Mouse (Mus musculus) gastrocnemius, postnatal 4 days (tissue): Measurements from ENCODE around the gene Olfr1181. TPM values are rescaled to one million over a fixed set of nuclear protein-coding genes. Genes with fewer than 3 reads are reported as not detected.
"Not testable (repeated sequence)": the region's sequence is repeated elsewhere in the genome, so short reads cannot be mapped to it uniquely, and the experiment has no call there.

ENCODE experiments used
- DNase-seq, 2 experiments: peaks; one replicate each; pipeline ENCODE4 v3.0.0; 2021 to 2022; ENCODE audit warnings: low spot score in 2 of 2, mixed read lengths in 2 of 2
- long read RNA-seq, 2 experiments: library from polyadenylated mRNA; stranded (forward); transcript quantifications; one replicate each; pipeline ENCODE4 v2.0.0; 2021
- total RNA-seq, 2 experiments: library from RNA; stranded (reverse); gene quantifications; 2 replicates each; pipeline ENCODE4 v1.2.3; 2021

Gene Olfr1181
- not detected for total RNA-seq
- long read RNA-seq, experiment 1 = 0 reads
- long read RNA-seq, experiment 2 = 0 reads

GRCm38 (mm10) chr2:88426071-88426470 lies at the start of gene Olfr1181:
Gene Olfr1181 (minus strand): TSS chr2:88426171.
- no peak for DNase-seq

DNA sequence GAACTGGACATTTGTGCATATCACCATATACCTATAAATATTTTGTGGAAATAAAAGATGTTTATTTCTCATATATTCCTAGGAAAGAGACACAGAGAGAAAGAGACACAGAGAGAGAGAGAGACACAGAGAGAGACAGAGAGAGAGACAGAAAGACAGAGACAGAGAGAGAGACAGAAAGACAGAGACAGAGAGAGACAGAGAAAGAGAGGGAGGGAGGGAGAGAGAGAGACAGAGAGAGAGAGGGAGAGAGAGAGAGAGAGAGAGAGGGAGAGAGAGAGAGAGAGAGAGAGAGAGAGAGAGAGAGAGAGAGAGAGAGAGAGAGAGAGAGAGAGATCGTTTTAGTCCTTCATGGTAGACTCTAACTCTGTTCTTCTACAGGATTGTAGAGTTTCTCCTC lies 28.6 kb upstream of the Olfr1181 start, which contains the start of gene Olfr1183:
Gene Olfr1183, plus strand, starts transcription at position 301 of the 400 bp plus-strand sequence.
- DNase-seq = not testable (repeated sequence)

- DNase-seq = no peak
These were observed 23.1 kb upstream of the Olfr1181 start, which contains the start of gene Gm13757 for GRCm38 (mm10) chr2:88449031-88449430. Gene Gm13757 (minus strand): TSS chr2:88449131.

DNA sequence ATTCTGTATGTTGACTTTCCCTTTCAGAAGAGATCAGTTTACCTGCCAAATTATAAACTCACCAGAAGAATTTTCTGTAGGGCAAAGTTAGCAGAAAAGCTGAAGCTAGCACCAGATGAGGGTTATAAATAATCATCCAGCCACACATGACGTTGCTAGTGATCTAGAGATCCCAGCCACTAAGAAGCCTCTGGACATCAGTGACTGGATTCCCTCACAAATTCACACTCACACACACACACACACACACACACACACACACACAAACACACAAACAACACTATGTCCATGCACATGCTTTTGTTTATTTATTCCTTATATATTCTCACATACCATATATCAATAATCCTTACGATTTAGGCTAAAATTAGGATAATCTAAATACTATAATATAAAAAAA lies 6.9 kb downstream of the Olfr1181 start, which contains the start of gene Olfr1180:
Gene Olfr1180, minus strand, starts transcription at position 101 of the 400 bp plus-strand sequence.
- DNase-seq = no peak

GRCm38 (mm10) chr2:88406353-88406752 lies 19.6 kb downstream of the Olfr1181 start, which contains the start of gene Olfr1179:
Gene Olfr1179 (minus strand): TSS chr2:88406453.
- DNase-seq = no peak

- no peak for DNase-seq
These were observed 39.2 kb downstream of the Olfr1181 start, which contains the start of gene Olfr1178 for GRCm38 (mm10) chr2:88386762-88387161. Gene Olfr1178 (plus strand): TSS chr2:88387062.

Other genes with a start within 250 kb of the Olfr1181 start
- gene Olfr1168, start 244.3 kb downstream of the Olfr1181 start, total RNA-seq = not detected
- gene Olfr1170, start 197.8 kb downstream of the Olfr1181 start, total RNA-seq = not detected
- gene Olfr1173, start 146.3 kb downstream of the Olfr1181 start, total RNA-seq = not detected
- not detected for gene Olfr1174-ps, start 111.0 kb downstream of the Olfr1181 start, total RNA-seq
- gene Olfr1175-ps, start 99.0 kb downstream of the Olfr1181 start, total RNA-seq = not detected
- not detected for gene Olfr1176, start 89.5 kb downstream of the Olfr1181 start, total RNA-seq
- not detected for gene Olfr1177-ps, start 79.7 kb downstream of the Olfr1181 start, total RNA-seq
- not detected for gene Olfr1178, start 39.1 kb downstream of the Olfr1181 start, total RNA-seq
- gene Olfr1179, start 19.7 kb downstream of the Olfr1181 start, total RNA-seq = not detected
- not detected for gene Olfr1180, start 7.0 kb downstream of the Olfr1181 start, total RNA-seq
- gene Gm13757, start 23.0 kb upstream of the Olfr1181 start, total RNA-seq = not detected
- gene Olfr1183, start 28.7 kb upstream of the Olfr1181 start, total RNA-seq = not detected
- gene Olfr1184, start 57.4 kb upstream of the Olfr1181 start, total RNA-seq = not detected
- not detected for gene Olfr1185-ps1, start 67.1 kb upstream of the Olfr1181 start, total RNA-seq
- not detected for gene Olfr1186, start 92.4 kb upstream of the Olfr1181 start, total RNA-seq
- not detected for gene Olfr1188, start 130.8 kb upstream of the Olfr1181 start, total RNA-seq
- not detected for gene Olfr1189, start 160.3 kb upstream of the Olfr1181 start, total RNA-seq
- not detected for gene Olfr1191-ps1, start 214.4 kb upstream of the Olfr1181 start, total RNA-seq
- not detected for gene Olfr1192-ps1, start 222.3 kb upstream of the Olfr1181 start, total RNA-seq
- not detected for gene Olfr1193, start 249.5 kb upstream of the Olfr1181 start, total RNA-seq